Mouse (Mus musculus) intestine, embryonic 14.5 days (tissue): ENCODE measurements around the gene Smim9. TPM values are rescaled to one million over a fixed set of nuclear protein-coding genes. Genes with fewer than 3 reads are reported as not detected.

ENCODE experiments used
- ATAC-seq: fragments of 200-750 bp; cut with Nextera tagmentation; replicated peaks from 2 replicates; pipeline ENCODE4 v1.8.0; 2017; ENCODE audit warnings: low read depth, moderate number of reproducible peaks, moderate TSS enrichment, moderate library complexity; ENCODE audit not compliant: low FRiP score, low TSS enrichment
- DNase-seq: peaks from one replicate; pipeline ENCODE4 v3.0.0-alpha.2; 2018; ENCODE audit warnings: low spot score
- H3K27ac ChIP-seq: fragments of 300-500 bp; sonication (generic); 2 replicates; pipeline ENCODE4 v1.5.1; 2014; ENCODE audit warnings: low read depth, mild to moderate bottlenecking, control low read depth
- H3K27me3 ChIP-seq: fragments of 300-500 bp; sonication (generic); replicated peaks from 2 replicates; pipeline ENCODE4 v1.6.1; 2014; ENCODE audit warnings: low read length, control low read depth; ENCODE audit not compliant: control insufficient read depth, insufficient read depth
- H3K36me3 ChIP-seq: fragments of 300-500 bp; sonication (generic); 2 replicates; pipeline ENCODE4 v1.6.1; 2014; ENCODE audit warnings: low read length, control low read depth; ENCODE audit not compliant: control insufficient read depth, insufficient read depth
- H3K4me1 ChIP-seq: fragments of 300-500 bp; sonication (generic); replicated peaks from 2 replicates; pipeline ENCODE4 v1.6.1; 2014; ENCODE audit warnings: low read length, control low read depth, mixed read lengths; ENCODE audit not compliant: control insufficient read depth, insufficient read depth
- H3K4me2 ChIP-seq: fragments of 300-500 bp; sonication (generic); 2 replicates; pipeline ENCODE4 v1.6.1; 2014; ENCODE audit warnings: low read length
- H3K4me3 ChIP-seq: fragments of 300-500 bp; sonication (generic); 2 replicates; pipeline ENCODE4 v1.5.1; 2014; ENCODE audit warnings: low read depth, low read length, control low read depth, mixed read lengths
- H3K9ac ChIP-seq: fragments of 300-500 bp; sonication (generic); 2 replicates; pipeline ENCODE4 v1.6.1; 2014; ENCODE audit warnings: mild to moderate bottlenecking, low read length
- H3K9me3 ChIP-seq: fragments of 300-500 bp; sonication (generic); 2 replicates; pipeline ENCODE4 v1.6.1; 2016; ENCODE audit warnings: low read length, control low read depth; ENCODE audit not compliant: control insufficient read depth
- WGBS: fragments of 180-500 bp; shearing (Covaris S2); extraction: QIAGEN DNeasy Blood & Tissue Kit; methylation state at CpG from one replicate; pipeline ENCODE4 v1.1.7; 2014; 5-methylcytosine and 5-hydroxymethylcytosine counted together
- polyA plus RNA-seq: library from polyadenylated mRNA; unstranded; fragments of >200 nt; fragmentation: Nextera tagmentation; extraction: Ambion mirVana; gene quantifications from 2 replicates; pipeline ENCODE4 v1.2.1, GENCODE M21; 2014

Smim9 gene
- polyA plus RNA-seq, 1 experiment from 2014 or later, result not detected

- ATAC-seq (peak; percentile 97), DNase-seq (peak; percentile 83)
- H3K9me3 ChIP-seq, result no peaks in the 10 kb centered on the region
- 13% methylated on average over 36 of the region's 36 CpGs for WGBS
- peak within 1 kb of the TSS; percentile 52 for H3K4me2 ChIP-seq
- peak within 1 kb of the TSS; percentile 70 for H3K9ac ChIP-seq
- H3K27me3 ChIP-seq, result no peaks in the 10 kb centered on the region
- H3K4me1 ChIP-seq, result no peaks in the 10 kb centered on the region
- H3K4me3 ChIP-seq, result peak within 1 kb of the TSS; percentile 50
- H3K36me3 ChIP-seq, result no peaks in the 10 kb centered on the region
- H3K27ac ChIP-seq, result peak within 1 kb of the TSS; percentile 61
Observed at GRCm38 (mm10) chrX:75130467-75131160, 33.0 kb downstream of the Smim9 start, which contains the start of gene Mpp1. Gene Mpp1 (minus strand): TSS chrX:75131016.

GRCm38 (mm10) chrX:75129474-75129873 is 34.1 kb downstream of the Smim9 start:
- Histone ChIP-seq H3K27ac (no peak overlapping the region), H3K4me3 (peak overlapping the region; percentile 50; the same call in 1 of the 2 replicates), H3K27me3 (no peaks in the 10 kb centered on the region), H3K4me2 (peak overlapping the region; percentile 52), H3K4me1 (no peaks in the 10 kb centered on the region), H3K36me3 (0 out of 2 replicates have a peak, but pooled peaks cover 9% of the 10 kb centered on the region), H3K9me3 (no peaks in the 10 kb centered on the region), H3K9ac (no peak overlapping the region)
- DNase-seq (no peak), ATAC-seq (no peak)
- WGBS, result 68% methylated on average over 2 of the region's 2 CpGs

- no peaks in the 10 kb centered on the region for H3K27me3 ChIP-seq
- peaks cover 13% of the 10 kb centered on the region for H3K36me3 ChIP-seq
- DNase-seq, result no peak
- H3K27ac ChIP-seq, result no peak overlapping the region
- no peak overlapping the region for H3K9ac ChIP-seq
- no peak for ATAC-seq
- H3K4me2 ChIP-seq, result 0 out of 2 replicates have a peak overlapping the region, but pooled peaks have one; percentile 20
- no peaks in the 10 kb centered on the region for H3K4me1 ChIP-seq
- no peaks in the 10 kb centered on the region for H3K9me3 ChIP-seq
- no peak overlapping the region for H3K4me3 ChIP-seq
Observed at GRCm38 (mm10) chrX:75128333-75128980, 35.1 kb downstream of the Smim9 start.

GRCm38 (mm10) chrX:75126893-75127292 is 36.7 kb downstream of the Smim9 start:
- H3K9ac ChIP-seq, result no peak overlapping the region
- no peak for ATAC-seq
- H3K4me1 ChIP-seq, result no peaks in the 10 kb centered on the region

GRCm38 (mm10) chrX:75125606-75126005 is 38.0 kb downstream of the Smim9 start:
- no peak overlapping the region for H3K4me3 ChIP-seq
- no peaks in the 10 kb centered on the region for H3K27me3 ChIP-seq
- ATAC-seq (no peak), DNase-seq (no peak)
- H3K27ac ChIP-seq, result no peak overlapping the region
- peaks cover 25% of the 10 kb centered on the region for H3K36me3 ChIP-seq
- H3K4me1 ChIP-seq, result no peaks in the 10 kb centered on the region
- no peak overlapping the region for H3K4me2 ChIP-seq
- no peaks in the 10 kb centered on the region for H3K9me3 ChIP-seq
- 72% methylated on average over 3 of the region's 3 CpGs for WGBS
- no peak overlapping the region for H3K9ac ChIP-seq

More at GRCm38 (mm10) chrX:75126893-75127292, 36.7 kb downstream of the Smim9 start:
- DNase-seq, result no peak
- H3K27ac ChIP-seq, result no peak overlapping the region
- no peak overlapping the region for H3K4me2 ChIP-seq
- H3K9me3 ChIP-seq, result no peaks in the 10 kb centered on the region
- H3K36me3 ChIP-seq, result peaks cover 22% of the 10 kb centered on the region
- no peaks in the 10 kb centered on the region for H3K27me3 ChIP-seq
- H3K4me3 ChIP-seq, result no peak overlapping the region

- Histone ChIP-seq H3K4me1 (no peaks in the 10 kb centered on the region), H3K4me3 (no peak overlapping the region), H3K9ac (no peak overlapping the region), H3K36me3 (peaks cover 41% of the 10 kb centered on the region), H3K9me3 (no peaks in the 10 kb centered on the region), H3K27ac (no peak overlapping the region), H3K27me3 (no peaks in the 10 kb centered on the region), H3K4me2 (no peak overlapping the region)
- no peak for ATAC-seq
- no peak for DNase-seq
Observed at GRCm38 (mm10) chrX:75115550-75115949, 48.0 kb downstream of the Smim9 start.

GRCm38 (mm10) chrX:75102293-75102692 is 61.3 kb downstream of the Smim9 start:
- WGBS, result 91% methylated on average over 6 of the region's 6 CpGs

GRCm38 (mm10) chrX:75098799-75099198 is 64.8 kb downstream of the Smim9 start:
- Histone ChIP-seq H3K9me3 (no peaks in the 10 kb centered on the region), H3K36me3 (peaks cover 34% of the 10 kb centered on the region), H3K4me3 (no peak overlapping the region), H3K27me3 (no peaks in the 10 kb centered on the region), H3K9ac (no peak overlapping the region), H3K27ac (no peak overlapping the region), H3K4me2 (no peak overlapping the region), H3K4me1 (no peaks in the 10 kb centered on the region)
- WGBS, result 91% methylated on average over 8 of the region's 8 CpGs
- no peak for ATAC-seq
- DNase-seq, result no peak

More at GRCm38 (mm10) chrX:75102293-75102692, 61.3 kb downstream of the Smim9 start:
- Histone ChIP-seq H3K9ac (no peak overlapping the region), H3K27ac (no peak overlapping the region), H3K4me1 (no peaks in the 10 kb centered on the region), H3K4me2 (no peak overlapping the region), H3K4me3 (no peak overlapping the region), H3K27me3 (no peaks in the 10 kb centered on the region), H3K36me3 (peaks cover 65% of the 10 kb centered on the region), H3K9me3 (no peaks in the 10 kb centered on the region)
- ATAC-seq, result no peak
- no peak for DNase-seq
